Mouse (Mus musculus) neural tube, embryonic 14.5 days (tissue): ENCODE data around the gene Rai1. TPM values are rescaled to one million over a fixed set of nuclear protein-coding genes. Genes with fewer than 3 reads are reported as not detected.

Experiments used
- ATAC-seq: fragments of 200-750 bp; cut with Nextera tagmentation; 2 replicates; pipeline ENCODE4 v1.8.0; 2017; ENCODE audit warnings: low read depth, mild to moderate bottlenecking, moderate TSS enrichment, moderate library complexity
- H3K27ac ChIP-seq: fragments of 300-500 bp; sonication (generic); 2 replicates; pipeline ENCODE4 v1.5.1; 2014; ENCODE audit warnings: low read depth, mild to moderate bottlenecking, control low read depth, low read length, moderate library complexity, mixed read lengths
- H3K27me3 ChIP-seq: fragments of 300-500 bp; sonication (generic); 2 replicates; pipeline ENCODE4 v1.6.1; 2014; ENCODE audit warnings: low read length; ENCODE audit not compliant: control insufficient read depth, insufficient read depth
- H3K36me3 ChIP-seq: fragments of 300-500 bp; sonication (generic); 2 replicates; pipeline ENCODE4 v1.6.1; 2014; ENCODE audit warnings: low read length, mixed read lengths; ENCODE audit not compliant: control insufficient read depth, insufficient read depth
- H3K4me1 ChIP-seq: fragments of 300-500 bp; sonication (generic); 2 replicates; pipeline ENCODE4 v1.6.1; 2014; ENCODE audit warnings: low read length; ENCODE audit not compliant: control insufficient read depth, insufficient read depth
- H3K4me2 ChIP-seq: fragments of 300-500 bp; sonication (generic); 2 replicates; pipeline ENCODE4 v1.6.1; 2014; ENCODE audit warnings: mild to moderate bottlenecking, low read depth, low read length, control low read depth
- H3K4me3 ChIP-seq: fragments of 300-500 bp; sonication (generic); 2 replicates; pipeline ENCODE4 v1.5.1; 2014; ENCODE audit warnings: low read depth, low read length, control low read depth, mixed read lengths
- H3K9ac ChIP-seq: fragments of 300-500 bp; sonication (generic); replicated peaks from 2 replicates; pipeline ENCODE4 v1.6.1; 2014; ENCODE audit warnings: low read depth, mild to moderate bottlenecking, control low read depth, low read length, mixed read lengths
- H3K9me3 ChIP-seq: fragments of 300-500 bp; sonication (generic); 2 replicates; pipeline ENCODE4 v1.6.1; 2016; ENCODE audit warnings: low read length; ENCODE audit not compliant: control insufficient read depth
- WGBS: fragments of 180-500 bp; shearing (Covaris S2); extraction: QIAGEN DNeasy Blood & Tissue Kit; methylation state at CpG from one replicate; pipeline ENCODE4 v1.1.7; 2014; 5-methylcytosine and 5-hydroxymethylcytosine counted together
- polyA plus RNA-seq: library from polyadenylated mRNA; unstranded; fragments of >200 nt; fragmentation: Nextera tagmentation; extraction: Ambion mirVana; gene quantifications from 2 replicates; pipeline ENCODE4 v1.2.1, GENCODE M21; 2014

The Rai1 gene
- polyA plus RNA-seq, 1 experiment from 2014 or later: 34.1 TPM

DNA sequence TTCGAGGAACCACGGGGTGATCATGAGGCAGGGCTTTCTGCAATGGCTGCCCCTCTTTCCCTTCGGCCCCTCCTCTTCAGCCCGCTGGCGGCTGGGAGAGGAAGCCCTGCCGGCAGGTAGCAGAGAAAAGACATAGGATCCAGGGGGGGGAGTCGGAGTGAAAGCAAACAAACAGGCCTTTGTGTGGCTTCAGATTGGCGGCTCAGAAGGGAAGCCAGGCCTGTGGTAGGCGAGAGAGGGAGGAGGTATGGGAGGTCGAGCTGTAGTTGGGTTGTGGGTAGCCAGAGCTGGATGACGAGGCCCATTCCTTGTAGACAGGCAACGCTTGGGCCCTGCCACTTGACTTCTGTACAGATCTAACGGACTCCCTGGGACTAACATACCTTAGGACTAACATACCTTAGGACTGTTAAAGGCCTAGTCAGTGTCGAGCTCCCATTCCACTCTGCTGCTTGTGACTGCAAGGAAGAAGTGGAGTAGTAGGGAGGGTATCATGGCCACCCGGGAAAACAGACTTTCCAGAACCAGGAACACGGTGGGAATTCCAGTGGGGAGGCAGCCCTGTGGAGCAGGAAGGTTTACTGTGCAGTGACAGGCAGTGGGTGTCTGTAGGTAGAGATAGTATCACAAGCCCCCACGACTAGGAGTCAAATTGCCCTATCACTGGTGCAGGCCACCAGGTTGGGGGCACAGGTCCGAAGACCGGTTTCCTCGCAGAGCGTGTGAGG, 9.6 kb downstream of the Rai1 start:
- Histone ChIP-seq H3K27ac (peak overlapping the region; percentile 95), H3K36me3 (no peaks in the 10 kb centered on the region), H3K4me2 (peak overlapping the region; percentile 84), H3K9me3 (no peaks in the 10 kb centered on the region), H3K27me3 (no peaks in the 10 kb centered on the region), H3K4me1 (peaks cover 36% of the 10 kb centered on the region), H3K9ac (peak overlapping the region; percentile 69), H3K4me3 (peak overlapping the region; percentile 32)
- 2% methylated on average over 21 of the region's 21 CpGs for WGBS
- peak; percentile 49; the same call in 1 of the 2 replicates for ATAC-seq

DNA sequence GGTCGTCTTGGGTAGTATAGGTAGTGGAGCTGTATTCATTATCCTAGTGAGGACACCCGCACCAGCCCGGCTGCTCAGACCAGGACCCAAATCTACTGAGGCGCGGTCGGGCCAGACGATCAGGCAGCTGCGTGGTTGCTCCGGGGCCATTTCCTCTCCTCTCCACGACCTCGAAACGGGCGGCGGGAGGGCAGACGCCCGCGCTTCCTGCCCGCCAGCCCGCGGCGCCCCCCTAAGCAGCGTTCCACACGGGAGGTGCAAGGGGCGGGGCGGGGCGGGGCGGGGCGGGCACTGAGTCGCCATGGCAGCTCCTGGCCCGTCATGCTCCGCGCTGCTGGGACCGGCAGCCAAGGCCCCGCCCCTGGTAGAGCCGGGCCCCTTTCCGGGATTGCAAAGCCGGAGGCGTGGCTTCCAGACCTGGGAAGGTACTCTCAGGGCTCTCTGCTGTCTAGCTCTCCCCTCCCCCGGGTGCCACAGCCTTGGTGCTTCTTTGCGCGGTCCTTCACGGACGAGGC, 10.3 kb downstream of the Rai1 start:
- peak; percentile 93 for ATAC-seq
- Histone ChIP-seq H3K4me3 (peak overlapping the region; percentile 32), H3K4me2 (peak overlapping the region; percentile 84), H3K9ac (peak overlapping the region; percentile 69), H3K4me1 (peaks cover 31% of the 10 kb centered on the region), H3K27me3 (no peaks in the 10 kb centered on the region), H3K27ac (peak overlapping the region; percentile 95), H3K36me3 (no peaks in the 10 kb centered on the region), H3K9me3 (no peaks in the 10 kb centered on the region)
- under 1% methylated on average over 27 of the region's 43 CpGs for WGBS

DNA sequence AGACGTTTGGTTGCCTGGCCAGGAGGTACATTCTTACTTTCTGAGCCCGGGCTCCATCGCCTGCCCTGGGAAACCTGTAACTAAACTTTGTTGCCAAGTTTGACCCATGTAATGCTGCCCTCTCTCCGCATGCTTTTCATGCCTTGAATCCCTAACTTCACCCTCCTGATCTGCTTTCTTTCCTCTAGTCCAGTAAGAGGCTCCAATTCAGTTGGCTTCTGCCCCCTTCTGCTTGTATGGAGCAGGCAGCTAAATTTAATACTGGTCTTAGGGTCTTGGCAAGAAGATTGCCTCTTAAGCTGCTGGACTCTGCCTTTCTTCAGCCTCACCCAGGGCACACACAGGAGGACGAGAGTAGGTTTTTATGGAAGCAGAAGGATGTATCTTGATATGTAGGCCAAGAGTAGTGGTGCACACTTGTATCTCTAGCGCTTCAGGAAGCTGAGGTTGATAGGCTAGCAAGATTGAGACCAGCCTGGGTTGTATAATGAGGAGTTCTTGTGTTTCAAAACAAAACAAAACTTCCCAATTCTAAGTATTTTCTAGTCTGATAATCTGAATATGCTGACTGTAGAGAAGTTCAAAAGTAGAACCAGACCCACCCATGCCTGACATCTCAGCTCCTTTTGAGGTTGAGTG, 10.9 kb downstream of the Rai1 start:
- Histone ChIP-seq H3K9me3 (no peaks in the 10 kb centered on the region), H3K4me2 (peak overlapping the region; percentile 84), H3K27ac (peak overlapping the region; percentile 95; the same call in 1 of the 2 replicates), H3K4me1 (peaks cover 27% of the 10 kb centered on the region), H3K36me3 (no peaks in the 10 kb centered on the region), H3K9ac (peak overlapping the region; percentile 69), H3K4me3 (peak overlapping the region; percentile 32), H3K27me3 (no peaks in the 10 kb centered on the region)
- WGBS: 37% methylated on average over 6 of the region's 6 CpGs
- no peak for ATAC-seq

DNA sequence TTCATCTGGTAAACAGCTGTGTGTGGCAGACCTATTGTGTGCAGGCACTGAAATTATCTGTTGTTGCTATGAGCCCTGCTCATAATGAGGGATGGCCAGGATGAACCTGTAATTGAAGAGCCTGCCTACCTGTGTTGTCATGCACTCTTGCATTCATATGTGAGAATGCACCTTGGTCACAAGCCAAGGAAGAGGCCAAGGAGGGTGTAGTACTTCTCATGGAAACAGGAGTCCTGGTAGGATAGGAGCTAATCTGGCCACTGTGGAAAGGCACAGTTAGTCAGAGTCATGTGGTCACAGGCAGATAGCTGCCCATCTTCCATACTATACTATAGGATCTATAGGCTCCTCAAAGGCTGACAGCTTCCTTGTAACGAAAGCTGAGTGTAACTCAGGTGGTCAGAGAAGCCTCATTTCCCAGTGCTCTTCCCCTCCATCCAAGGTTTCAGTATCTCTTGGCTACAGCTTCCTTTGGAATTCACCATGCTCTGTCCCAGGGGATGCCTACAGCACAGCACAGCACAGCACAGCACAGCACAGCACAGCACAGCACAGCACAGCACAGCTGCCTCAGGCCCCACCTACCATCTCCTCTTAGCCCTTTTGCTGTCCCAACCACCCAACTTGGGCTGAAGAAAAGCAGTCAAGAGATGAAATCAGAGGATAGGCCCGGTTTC, 15.9 kb downstream of the Rai1 start:
- Histone ChIP-seq H3K27ac (no peak overlapping the region), H3K9me3 (no peaks in the 10 kb centered on the region), H3K36me3 (no peaks in the 10 kb centered on the region), H3K27me3 (no peaks in the 10 kb centered on the region), H3K4me3 (no peak overlapping the region), H3K4me2 (no peak overlapping the region), H3K9ac (no peak overlapping the region), H3K4me1 (0 out of 2 replicates have a peak, but pooled peaks cover 1% of the 10 kb centered on the region)
- ATAC-seq: no peak
- 88% methylated on average over 2 of the region's 2 CpGs for WGBS

DNA sequence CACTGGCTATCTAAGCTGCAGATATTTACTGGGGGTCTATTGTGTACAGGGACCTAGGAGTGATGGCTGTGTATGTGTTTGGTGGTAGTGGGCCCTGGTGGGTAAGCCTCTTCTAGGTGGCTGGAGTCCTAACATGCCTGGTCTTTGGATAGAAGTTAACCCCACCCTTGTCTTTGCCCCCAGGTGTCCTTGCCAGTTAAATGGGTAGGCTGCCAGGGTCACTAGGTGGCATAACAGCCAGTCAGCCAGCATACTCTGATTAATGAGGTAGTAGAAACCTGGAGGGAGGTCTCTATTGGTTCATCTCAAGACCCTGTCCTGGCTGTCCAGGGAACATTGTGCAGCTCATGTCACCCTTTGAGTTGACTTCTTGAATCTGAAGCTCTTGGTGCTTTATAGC, 17.8 kb downstream of the Rai1 start:
- H3K9me3 ChIP-seq: no peaks in the 10 kb centered on the region
- no peak overlapping the region for H3K9ac ChIP-seq
- no peaks in the 10 kb centered on the region for H3K27me3 ChIP-seq
- H3K4me3 ChIP-seq: no peak overlapping the region
- ATAC-seq: no peak
- no peak overlapping the region for H3K4me2 ChIP-seq
- no peaks in the 10 kb centered on the region for H3K36me3 ChIP-seq
- peaks cover 9% of the 10 kb centered on the region; the same call in 1 of the 2 replicates for H3K4me1 ChIP-seq
- no peak overlapping the region for H3K27ac ChIP-seq

DNA sequence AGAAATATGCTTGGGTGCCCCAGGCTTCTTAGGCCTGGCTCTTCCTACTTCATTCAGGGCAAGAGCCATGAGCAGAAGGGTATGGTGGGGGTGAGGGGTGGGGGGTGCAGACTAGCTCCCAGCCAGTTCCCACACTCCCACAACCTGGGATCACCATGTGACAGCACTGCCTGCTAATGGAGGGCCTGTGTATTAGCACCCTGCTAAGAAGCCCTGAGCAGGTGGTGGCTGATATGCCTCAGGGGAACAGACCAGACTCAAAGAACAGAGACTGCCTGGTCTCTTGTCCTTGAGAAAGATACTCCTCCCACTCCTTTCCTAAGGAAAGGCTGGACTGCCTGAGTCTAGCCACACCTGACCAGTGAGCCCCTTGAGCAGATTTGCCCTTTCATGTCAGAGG, 22.2 kb downstream of the Rai1 start:
- no peak overlapping the region for H3K9ac ChIP-seq
- H3K36me3 ChIP-seq: no peaks in the 10 kb centered on the region
- H3K27ac ChIP-seq: no peak overlapping the region
- H3K4me3 ChIP-seq: no peak overlapping the region
- ATAC-seq: no peak
- peaks cover 12% of the 10 kb centered on the region; the same call in 1 of the 2 replicates for H3K4me1 ChIP-seq
- H3K9me3 ChIP-seq: no peaks in the 10 kb centered on the region
- no peaks in the 10 kb centered on the region for H3K27me3 ChIP-seq
- H3K4me2 ChIP-seq: no peak overlapping the region

DNA sequence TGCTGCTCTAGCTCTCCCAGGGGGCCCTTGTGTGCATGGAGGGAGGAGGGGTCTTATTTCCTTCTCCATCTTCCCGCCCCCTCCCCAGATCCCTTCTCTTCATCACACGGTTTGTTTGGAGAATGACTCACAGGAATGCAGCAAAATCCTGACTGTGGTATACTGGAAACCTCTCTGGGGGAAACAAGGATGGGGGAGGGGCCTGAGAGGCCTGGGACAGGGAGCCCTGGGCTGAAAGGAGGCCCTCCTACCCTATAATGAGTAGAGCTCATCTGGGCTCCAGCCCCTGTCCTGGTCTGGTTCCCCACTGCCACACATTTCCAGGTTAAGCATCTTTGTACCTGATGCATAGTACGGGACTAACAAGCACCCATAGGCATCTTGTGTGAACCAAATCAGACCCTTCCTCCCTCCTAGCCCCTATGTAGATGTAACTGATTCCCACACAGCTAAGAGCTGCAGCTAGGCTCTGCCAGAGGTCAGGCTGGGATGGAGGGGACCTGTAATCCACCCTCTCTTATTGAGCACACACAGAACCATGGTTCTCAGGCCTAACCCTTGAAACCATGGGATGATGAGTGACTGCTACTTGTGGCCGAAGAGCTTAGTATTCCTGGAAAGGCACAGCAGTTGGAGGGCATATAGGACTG, 23.2 kb downstream of the Rai1 start:
- H3K27ac ChIP-seq: no peak overlapping the region
- no peaks in the 10 kb centered on the region for H3K36me3 ChIP-seq
- H3K27me3 ChIP-seq: no peaks in the 10 kb centered on the region
- peaks cover 12% of the 10 kb centered on the region; the same call in 1 of the 2 replicates for H3K4me1 ChIP-seq
- no peaks in the 10 kb centered on the region for H3K9me3 ChIP-seq
- H3K4me2 ChIP-seq: no peak overlapping the region
- ATAC-seq: no peak
- WGBS: 48% methylated on average over 4 of the region's 4 CpGs
- H3K9ac ChIP-seq: no peak overlapping the region
- H3K4me3 ChIP-seq: no peak overlapping the region

- H3K4me3 ChIP-seq: no peak overlapping the region
- no peaks in the 10 kb centered on the region for H3K9me3 ChIP-seq
- WGBS: 49% methylated on average over 6 of the region's 6 CpGs
- no peaks in the 10 kb centered on the region for H3K27me3 ChIP-seq
- no peak for ATAC-seq
- H3K9ac ChIP-seq: no peak overlapping the region
- no peaks in the 10 kb centered on the region for H3K36me3 ChIP-seq
- peaks cover 15% of the 10 kb centered on the region; the same call in 1 of the 2 replicates for H3K4me1 ChIP-seq
- no peak overlapping the region for H3K4me2 ChIP-seq
- no peak overlapping the region for H3K27ac ChIP-seq
Measured at GRCm38 (mm10) chr11:60130516-60130915, 25.7 kb downstream of the Rai1 start.
